Mouse (Mus musculus) regulatory T cell (primary cell): ENCODE data around the gene Tubd1.

Experiments
- in situ Hi-C: fragments of 300-600 bp; cut with MboI, MseI; formaldehyde crosslinking; loops from one replicate; pipeline ENCODE4 v1.15.1; 2025; ENCODE audit warnings: high pct_unique_total_duplicates

Gene Tubd1

GRCm38 (mm10) chr11:86596187-86596960, 51.6 kb downstream of the Tubd1 start:
- in situ Hi-C loops = loop anchor here (25.0 kb wide), 1 partner anchor 841 kb away; no protein-coding TSS in a partner anchor

- in situ Hi-C loops = loop anchor here (25.0 kb wide), 1 partner anchor 840 kb away; no protein-coding TSS in a partner anchor
Measured at GRCm38 (mm10) chr11:86596976-86597375, 52.2 kb downstream of the Tubd1 start.

- in situ Hi-C loops = loop anchor here (25.0 kb wide), 1 partner anchor 839 kb away; no protein-coding TSS in a partner anchor
Measured at GRCm38 (mm10) chr11:86598154-86598553, 53.4 kb downstream of the Tubd1 start.

- in situ Hi-C loops = loop anchor here (25.0 kb wide), 1 partner anchor 839 kb away; no protein-coding TSS in a partner anchor
Measured at GRCm38 (mm10) chr11:86598572-86598971, 53.8 kb downstream of the Tubd1 start.

- in situ Hi-C loops = loop anchor here (25.0 kb wide), 1 partner anchor 838 kb away; no protein-coding TSS in a partner anchor
Measured at GRCm38 (mm10) chr11:86599378-86600208, 54.8 kb downstream of the Tubd1 start.

GRCm38 (mm10) chr11:86600209-86600557, 55.4 kb downstream of the Tubd1 start:
- in situ Hi-C loops = no loop called here

GRCm38 (mm10) chr11:86602116-86602515, 57.3 kb downstream of the Tubd1 start:
- in situ Hi-C loops = no loop called here

GRCm38 (mm10) chr11:86603719-86604118, 58.9 kb downstream of the Tubd1 start:
- in situ Hi-C loops = no loop called here

- in situ Hi-C loops = no loop called here
Measured at GRCm38 (mm10) chr11:86604289-86604688, 59.5 kb downstream of the Tubd1 start.

GRCm38 (mm10) chr11:86604732-86605520, 60.1 kb downstream of the Tubd1 start:
- in situ Hi-C loops = no loop called here

- in situ Hi-C loops = no loop called here
Measured at GRCm38 (mm10) chr11:86606621-86607339, 62.0 kb downstream of the Tubd1 start.

- in situ Hi-C loops = no loop called here
Measured at GRCm38 (mm10) chr11:86607808-86608350, 63.1 kb downstream of the Tubd1 start.

- in situ Hi-C loops = no loop called here
Measured at GRCm38 (mm10) chr11:86610239-86610638, 65.4 kb downstream of the Tubd1 start.

- in situ Hi-C loops = no loop called here
Measured at GRCm38 (mm10) chr11:86611991-86612390, 67.2 kb downstream of the Tubd1 start.

GRCm38 (mm10) chr11:86614056-86614530, 69.3 kb downstream of the Tubd1 start:
- in situ Hi-C loops = no loop called here

- in situ Hi-C loops = no loop called here
Measured at GRCm38 (mm10) chr11:86614607-86615006, 69.8 kb downstream of the Tubd1 start.
